In the genomic region with DNA sequence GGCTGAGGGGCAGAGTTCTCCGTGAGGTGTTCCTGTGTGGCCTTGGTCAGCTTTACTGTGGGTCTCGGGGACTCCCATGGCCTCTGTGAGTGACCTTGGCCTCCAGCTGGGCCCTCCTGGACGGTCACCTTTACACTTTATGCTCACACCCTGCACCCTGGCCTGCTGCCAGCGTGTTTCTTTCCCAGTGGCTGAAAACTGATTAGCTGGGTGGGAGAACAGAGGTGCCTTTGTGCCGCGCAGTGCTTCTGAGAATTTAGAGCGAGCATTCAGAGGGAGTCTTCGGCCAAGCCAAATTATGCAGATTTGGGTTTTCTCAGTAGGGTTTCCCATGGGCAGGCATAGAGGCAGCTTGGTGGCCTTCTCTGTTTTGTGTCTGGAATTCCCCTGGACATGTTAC, we compare ENCODE assay signal across 9 mouse cellular contexts. TPM values are rescaled to one million over a fixed set of nuclear protein-coding genes. Genes with fewer than 3 reads are reported as not detected.
DNase-seq lines count a peak whose midpoint lies in the region; ATAC-seq lines count a peak whose summit lies in the region.
"Had no signal": no experiment of that assay in that cellular context is flagged by ENCODE, and none has a peak within 500 bp of the region (broad histone marks: within the 10 kb centered on the region; RNA-seq: fewer than 3 reads in every experiment).

No protein-coding gene starts in this region.

- DNase-seq in heart, adult 8-10 months (ENCODE audit: low spot score): no peak
- peak; percentile 27 for DNase-seq in brain, adult 2 months (ENCODE audit: low read depth, low spot score)
- peak; percentile 40 for DNase-seq in hindbrain, embryonic 14.5 days (ENCODE audit: low spot score)
- DNase-seq in thymus, adult 18-20 months: no peak
- no peak for DNase-seq in natural killer cell, adult 2 months (ENCODE audit: low spot score in 2 of 2)
- DNase-seq in spleen, adult 18-20 months: no peak
- DNase-seq: lung, adult 2 months had no signal

- WGBS in heart, embryonic 14.5 days: 26% methylated on average over 8 of the region's 8 CpGs
- WGBS in hindbrain, embryonic 14.5 days: 51% methylated on average over 8 of the region's 8 CpGs
- WGBS in limb, embryonic 12.5 days: 72% methylated on average over 8 of the region's 8 CpGs

- no peaks in the 10 kb centered on the region for H3K27me3 ChIP-seq in heart, embryonic 14.5 days (ENCODE audit: control insufficient read depth, insufficient read depth, low read length)
- no peaks in the 10 kb centered on the region for H3K27me3 ChIP-seq in hindbrain, embryonic 14.5 days (ENCODE audit: control insufficient read depth, insufficient read depth, low read length)
- no peaks in the 10 kb centered on the region for H3K27me3 ChIP-seq in limb, embryonic 12.5 days

- peaks cover 16% of the 10 kb centered on the region for H3K36me3 ChIP-seq in heart, embryonic 14.5 days (ENCODE audit: control insufficient read depth, insufficient read depth, low read length)
- peaks cover 36% of the 10 kb centered on the region for H3K36me3 ChIP-seq in hindbrain, embryonic 14.5 days (replicated peaks; ENCODE audit: control insufficient read depth, insufficient read depth)
- H3K36me3 ChIP-seq in limb, embryonic 12.5 days: peaks cover 14% of the 10 kb centered on the region

- ATAC-seq in heart, embryonic 14.5 days (ENCODE audit: insufficient number of reproducible peaks, insufficient read depth, low FRiP score, low read depth): no peak
- ATAC-seq in hindbrain, embryonic 14.5 days (ENCODE audit: low FRiP score): peak; percentile 49; the same call in 1 of the 2 replicates
- no peak for ATAC-seq in limb, embryonic 12.5 days (ENCODE audit: insufficient number of reproducible peaks, insufficient read depth, low FRiP score, low TSS enrichment, low read depth)

- H3K4me1 ChIP-seq in heart, embryonic 14.5 days (ENCODE audit: control insufficient read depth in 2 of 2, insufficient read depth in 2 of 2, low read length in 2 of 2): peaks cover 26 to 39% of the 10 kb centered on the region in 2 experiments
- H3K4me1 ChIP-seq in hindbrain, embryonic 14.5 days (replicated peaks; ENCODE audit: control insufficient read depth, insufficient read depth, low read length): peaks cover 8% of the 10 kb centered on the region
- peaks cover 25% of the 10 kb centered on the region for H3K4me1 ChIP-seq in limb, embryonic 12.5 days (replicated peaks)

- no peak overlapping the region for H3K4me3 ChIP-seq in heart, embryonic 14.5 days (ENCODE audit: control insufficient read depth in 1 of 2, insufficient read depth in 1 of 2, low read depth in 1 of 2, low read length in 2 of 2)
- H3K4me3 ChIP-seq in hindbrain, embryonic 14.5 days (replicated peaks; ENCODE audit: low read length): no peak overlapping the region
- no peak overlapping the region for H3K4me3 ChIP-seq in limb, embryonic 12.5 days (replicated peaks)

- H3K4me2 ChIP-seq in heart, embryonic 14.5 days (ENCODE audit: low read length): 0 out of 2 replicates have a peak overlapping the region, but pooled peaks have one; percentile 24
- no peak overlapping the region for H3K4me2 ChIP-seq in hindbrain, embryonic 14.5 days (replicated peaks)
- H3K4me2 ChIP-seq in limb, embryonic 12.5 days: no peak overlapping the region

- H3K9ac ChIP-seq in heart, embryonic 14.5 days (ENCODE audit: low read length): peak overlapping the region; percentile 54
- H3K9ac ChIP-seq in hindbrain, embryonic 14.5 days: no peak overlapping the region
- no peak overlapping the region for H3K9ac ChIP-seq in limb, embryonic 12.5 days (replicated peaks)

- no peaks in the 10 kb centered on the region for H3K9me3 ChIP-seq in heart, embryonic 14.5 days (ENCODE audit: control insufficient read depth, low read length)
- H3K9me3 ChIP-seq in hindbrain, embryonic 14.5 days (ENCODE audit: control insufficient read depth, low read length): no peaks in the 10 kb centered on the region
- H3K9me3 ChIP-seq in limb, embryonic 12.5 days: no peaks in the 10 kb centered on the region

- H3K27ac ChIP-seq in heart, embryonic 14.5 days (replicated peaks in 1 of 2; ENCODE audit: control insufficient read depth in 1 of 2, insufficient read depth in 1 of 2, low read depth in 2 of 2, low read length in 2 of 2): peak overlapping the region; percentile 83 to 88
- peak overlapping the region; percentile 71 for H3K27ac ChIP-seq in hindbrain, embryonic 14.5 days
- H3K27ac ChIP-seq in limb, embryonic 12.5 days: peak overlapping the region; percentile 82

RNA-seq across cellular contexts. Expression of a gene that starts 14.3 kb away (rescaled TPM):
- polyA plus RNA-seq in heart, embryonic 14.5 days (2014; fragmentation: Nextera tagmentation; extraction: Ambion mirVana): 7.7 and 8.5 TPM in 2 replicates
- 1 to 10 TPM; 2.3 to 2.9 (median 2.5) TPM for total RNA-seq in heart, adult 8-10 months (2022)
- polyA plus RNA-seq in hindbrain, embryonic 14.5 days (2014; fragmentation: Nextera tagmentation; extraction: Ambion mirVana): 9.5 and 10.0 TPM in 2 replicates
- 5.4 and 6.4 TPM in 2 replicates for polyA plus RNA-seq in limb, embryonic 12.5 days (2016; fragmentation: Nextera tagmentation; extraction: Ambion mirVana)

Comparison
In these comparisons a context has a peak if more than half of its experiments do, and no peak if none do; other contexts are left out.
1. DNase-seq: peak in brain, adult 2 months (single experiment) and hindbrain, embryonic 14.5 days (single experiment); none in heart, adult 8-10 months (single experiment), thymus, adult 18-20 months (0 of 2), natural killer cell, adult 2 months (0 of 2) and spleen, adult 18-20 months (0 of 2).
2. Peak in every context shown above with its lines, with median percentiles within 50 percentile points of each other: H3K27ac ChIP-seq.